Mouse (Mus musculus) Muller cell, postnatal 12 days (primary cell): ENCODE measurements around the gene Gm14444.
"Not testable (repeated sequence)": the region's sequence is repeated elsewhere in the genome, so short reads cannot be mapped to it uniquely, and the experiment has no call there.

Experiments
- DNase-seq: peaks from one replicate; pipeline ENCODE4 v3.0.0-alpha.2; 2015; ENCODE audit errors: inconsistent ontology term

The Gm14444 gene

GRCm38 (mm10) chr2:175010022-175010421 lies at the start of gene Gm14444:
Gm14444 (plus strand) TSS chr2:175010241.
- not testable (repeated sequence) for DNase-seq

DNA sequence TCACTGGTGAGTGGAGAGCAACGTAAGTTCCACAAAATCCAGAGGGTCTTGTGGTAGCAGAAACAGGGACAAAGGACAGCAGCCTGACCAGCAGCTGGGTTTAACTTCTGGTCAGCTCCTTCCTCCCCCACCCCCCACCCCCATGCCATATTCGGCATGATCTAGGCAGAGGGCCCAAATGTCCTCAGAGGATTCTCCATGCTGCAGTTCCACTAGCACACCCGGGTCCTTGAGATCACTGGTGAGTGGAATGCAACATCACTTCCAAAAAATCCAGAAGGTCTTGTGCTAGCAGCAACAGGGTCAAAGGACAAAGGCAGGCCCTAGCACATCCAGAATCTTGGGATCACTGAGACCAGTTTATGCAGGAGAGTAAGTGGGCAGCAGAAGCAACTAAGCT lies 44.6 kb upstream of the Gm14444 start:
- DNase-seq = not testable (repeated sequence)

DNA sequence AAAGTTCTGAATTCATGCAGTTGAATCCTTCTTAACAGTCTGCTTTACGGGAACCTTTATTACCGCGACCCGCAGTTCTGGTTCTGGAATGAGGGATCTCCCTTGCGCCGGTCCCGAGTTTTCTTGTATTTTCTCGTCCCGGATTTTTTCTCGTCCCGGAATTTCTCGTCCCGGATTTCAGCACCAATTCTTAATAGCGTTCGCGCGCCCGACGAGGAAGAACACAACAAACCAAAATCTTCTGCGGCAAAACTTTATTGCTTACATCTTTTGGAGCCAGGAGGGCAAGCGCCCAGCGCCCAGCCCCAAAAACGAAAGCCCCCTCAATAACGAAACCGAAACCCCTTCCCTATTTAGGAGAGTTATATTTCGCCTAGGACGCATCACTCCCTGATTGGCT lies 34.2 kb downstream of the Gm14444 start:
- not testable (repeated sequence) for DNase-seq

- DNase-seq = not testable (repeated sequence)
Measured at GRCm38 (mm10) chr2:175067681-175068261, 57.7 kb downstream of the Gm14444 start, which contains the start of gene Gm14393. Gm14393 (minus strand) TSS chr2:175067781.
